In genomic region chr2:20422275-20422674, GRCm38 (mm10) we compare ENCODE assay signal across 30 mouse cellular contexts.
DNase-seq lines count a peak whose midpoint lies in the region; ATAC-seq and TF ChIP-seq lines count a peak whose summit lies in the region.
"Had no signal": no experiment of that assay in that cellular context is flagged by ENCODE, and none has a peak within 500 bp of the region (broad histone marks: within the 10 kb centered on the region; RNA-seq: fewer than 3 reads in every experiment).

No protein-coding gene starts in this region.

- no peaks in the 10 kb centered on the region for H3K27me3 ChIP-seq in forebrain, embryonic 12.5 days
- H3K27me3 ChIP-seq in forebrain, embryonic 10.5 days (ENCODE audit: poor library complexity, severe bottlenecking), result no peaks in the 10 kb centered on the region
- no peaks in the 10 kb centered on the region for H3K27me3 ChIP-seq in kidney, embryonic 15.5 days
- no peaks in the 10 kb centered on the region for H3K27me3 ChIP-seq in forebrain, embryonic 16.5 days (replicated peaks; ENCODE audit: control insufficient read depth, insufficient read depth, low read length)
- H3K27me3 ChIP-seq: embryonic facial prominence, embryonic 12.5 days; intestine, embryonic 15.5 days; limb, embryonic 15.5 days; liver, embryonic 13.5 days; midbrain, embryonic 13.5 days; Patski had no signal

- no peak overlapping the region for H3K27ac ChIP-seq in forebrain, embryonic 12.5 days
- no peak overlapping the region for H3K27ac ChIP-seq in forebrain, embryonic 10.5 days
- H3K27ac ChIP-seq in kidney, embryonic 15.5 days, result peak overlapping the region; percentile 58
- H3K27ac ChIP-seq in forebrain, embryonic 16.5 days (ENCODE audit: low read length), result no peak overlapping the region
- H3K27ac ChIP-seq: embryonic facial prominence, embryonic 12.5 days; hindbrain, embryonic 10.5 days; hindbrain, postnatal 0 days; intestine, embryonic 15.5 days; limb, embryonic 10.5 days; limb, embryonic 15.5 days; liver, embryonic 13.5 days; midbrain, embryonic 13.5 days; stomach, postnatal 0 days had no signal

- ATAC-seq in forebrain, embryonic 12.5 days (ENCODE audit: low FRiP score), result peak; percentile 30; the same call in 1 of the 2 replicates
- no peak for ATAC-seq in kidney, embryonic 15.5 days (replicated peaks; ENCODE audit: low FRiP score)
- peak; percentile 54; the same call in 1 of the 2 replicates for ATAC-seq in forebrain, embryonic 16.5 days
- no peak for ATAC-seq in megakaryocyte progenitor cell, adult 5-6 weeks (replicated peaks; ENCODE audit: poor library complexity)
- ATAC-seq: hindbrain, postnatal 0 days; intestine, embryonic 15.5 days; lung, postnatal 0 days; midbrain, embryonic 13.5 days; Patski had no signal

- no peak for TF ChIP-seq CTCF in brain, embryonic 14.5 days (IDR thresholded peaks at IDR 0.05; ENCODE audit: borderline replicate concordance, extremely low read depth, insufficient read depth, insufficient read length)

- no peak overlapping the region for H3K4me3 ChIP-seq in forebrain, embryonic 12.5 days (replicated peaks)
- no peak overlapping the region for H3K4me3 ChIP-seq in forebrain, embryonic 10.5 days
- no peak overlapping the region for H3K4me3 ChIP-seq in kidney, embryonic 15.5 days (replicated peaks)
- no peak overlapping the region for H3K4me3 ChIP-seq in forebrain, embryonic 16.5 days (replicated peaks; ENCODE audit: low read length)
- H3K4me3 ChIP-seq: embryonic facial prominence, embryonic 12.5 days; hindbrain, embryonic 10.5 days; intestine, embryonic 15.5 days; limb, embryonic 10.5 days; limb, embryonic 15.5 days; liver, embryonic 13.5 days; midbrain, embryonic 13.5 days had no signal

- no peaks in the 10 kb centered on the region for H3K9me3 ChIP-seq in forebrain, embryonic 12.5 days
- no peaks in the 10 kb centered on the region for H3K9me3 ChIP-seq in forebrain, embryonic 10.5 days
- no peaks in the 10 kb centered on the region for H3K9me3 ChIP-seq in kidney, embryonic 15.5 days (replicated peaks)
- no peaks in the 10 kb centered on the region for H3K9me3 ChIP-seq in forebrain, embryonic 16.5 days (ENCODE audit: control insufficient read depth, low read length)
- H3K9me3 ChIP-seq: embryonic facial prominence, embryonic 12.5 days; hindbrain, embryonic 10.5 days; intestine, embryonic 15.5 days; limb, embryonic 10.5 days; limb, embryonic 15.5 days; liver, embryonic 13.5 days; midbrain, embryonic 13.5 days had no signal

- H3K4me2 ChIP-seq in forebrain, embryonic 12.5 days, result no peak overlapping the region
- no peak overlapping the region for H3K4me2 ChIP-seq in kidney, embryonic 15.5 days
- H3K4me2 ChIP-seq in forebrain, embryonic 16.5 days (ENCODE audit: low read length), result no peak overlapping the region
- H3K4me2 ChIP-seq: embryonic facial prominence, embryonic 12.5 days; intestine, embryonic 15.5 days; limb, embryonic 15.5 days; liver, embryonic 13.5 days; midbrain, embryonic 13.5 days had no signal

- WGBS in forebrain, embryonic 12.5 days, result 48% methylated on average over 4 of the region's 4 CpGs
- 59% methylated on average over 4 of the region's 4 CpGs for WGBS in forebrain, embryonic 10.5 days
- WGBS in kidney, embryonic 15.5 days, result 52% methylated on average over 4 of the region's 4 CpGs
- WGBS in forebrain, embryonic 16.5 days, result 29% methylated on average over 4 of the region's 4 CpGs

- no peak for DNase-seq in forebrain, embryonic 10.5 days (ENCODE audit: extremely low spot score, low spot score)
- DNase-seq in kidney, adult 9 months, result no peak
- DNase-seq in brain, embryonic 14.5 days (ENCODE audit: low read depth), result peak; percentile 60
- DNase-seq in cerebellum, adult 8-10 months, result no peak
- DNase-seq: adrenal gland, postnatal 25 days; cerebellum, adult 2 months; embryo, embryonic 11 days; gastrocnemius, postnatal 14 days; heart, postnatal 14 days; kidney, postnatal 10 days; liver, embryonic 13.5 days; lung, adult 18-20 months; lung, postnatal 4 days; right cerebral cortex, postnatal 4 days; thymus, adult 18-20 months; thymus, postnatal 25 days had no signal

- H3K36me3 ChIP-seq in forebrain, embryonic 12.5 days (replicated peaks), result no peaks in the 10 kb centered on the region
- H3K36me3 ChIP-seq in forebrain, embryonic 10.5 days (replicated peaks), result no peaks in the 10 kb centered on the region
- H3K36me3 ChIP-seq in kidney, embryonic 15.5 days, result no peaks in the 10 kb centered on the region
- H3K36me3 ChIP-seq in forebrain, embryonic 16.5 days (ENCODE audit: control insufficient read depth, insufficient read depth), result no peaks in the 10 kb centered on the region
- H3K36me3 ChIP-seq: embryonic facial prominence, embryonic 12.5 days; hindbrain, embryonic 10.5 days; intestine, embryonic 15.5 days; limb, embryonic 10.5 days; limb, embryonic 15.5 days; liver, embryonic 13.5 days; midbrain, embryonic 13.5 days had no signal

- peaks cover 4% of the 10 kb centered on the region; the same call in 1 of the 2 replicates for H3K4me1 ChIP-seq in forebrain, embryonic 12.5 days
- peaks cover 31% of the 10 kb centered on the region for H3K4me1 ChIP-seq in forebrain, embryonic 10.5 days
- peaks cover 46% of the 10 kb centered on the region for H3K4me1 ChIP-seq in kidney, embryonic 15.5 days
- 0 out of 2 replicates have a peak, but pooled peaks cover 2% of the 10 kb centered on the region for H3K4me1 ChIP-seq in forebrain, embryonic 16.5 days (replicated peaks; ENCODE audit: control insufficient read depth, insufficient read depth, low read length)
- H3K4me1 ChIP-seq: intestine, embryonic 15.5 days; liver, embryonic 13.5 days had no signal

- no peak for TF ChIP-seq POLR2A in brain, embryonic 14.5 days (IDR thresholded peaks at IDR 0.05; ENCODE audit: borderline replicate concordance, extremely low read depth, insufficient read depth, insufficient read length, poor library complexity, severe bottlenecking)

- H3K9ac ChIP-seq in forebrain, embryonic 12.5 days, result no peak overlapping the region
- no peak overlapping the region for H3K9ac ChIP-seq in kidney, embryonic 15.5 days
- H3K9ac ChIP-seq in forebrain, embryonic 16.5 days (replicated peaks; ENCODE audit: low read depth, low read length), result no peak overlapping the region
- H3K9ac ChIP-seq: embryonic facial prominence, embryonic 12.5 days; intestine, embryonic 15.5 days; limb, embryonic 15.5 days; liver, embryonic 13.5 days; midbrain, embryonic 13.5 days had no signal

Comparison
In these comparisons a context has a peak if more than half of its experiments do, and no peak if none do; other contexts are left out.
1. ATAC-seq: peak in forebrain, embryonic 12.5 days (single experiment) and forebrain, embryonic 16.5 days (single experiment); none in kidney, embryonic 15.5 days (single experiment) and megakaryocyte progenitor cell, adult 5-6 weeks (single experiment).